1 mouse cellular context compared by ENCODE assay signal in genomic region chr2:118905433-118906117, GRCm38 (mm10).
TF ChIP-seq lines count a peak whose summit lies in the region.

No protein-coding gene starts in this region.

TF ChIP-seq in CH12.LX, 34 proteins besides CTCF, POLR2A, EP300 and RAD21 (continued from another document):
- no peak for TF ChIP-seq USF2 (conservative IDR thresholded peaks at IDR 0.05; ENCODE audit: low read depth, low read length)
- peak; percentile 92 for TF ChIP-seq ZNF384 (IDR thresholded peaks at IDR 0.05; ENCODE audit: low read depth, low read length)
- no peak for TF ChIP-seq POLR2AphosphoS2 (IDR thresholded peaks at IDR 0.05; ENCODE audit: low read depth, low read length)
- no peak; the same call in none of the 2 replicates for TF ChIP-seq JUN (IDR thresholded peaks at IDR 0.05; ENCODE audit: insufficient read depth, low read depth, low read length)
- TF ChIP-seq SMC3 (IDR thresholded peaks at IDR 0.05; ENCODE audit: low read depth, low read length) = no peak; the same call in 1 of the 2 replicates
- peak; percentile 60; the same call in 1 of the 2 replicates for TF ChIP-seq CHD2 (IDR thresholded peaks at IDR 0.05; ENCODE audit: low read length)
- peak; percentile 48; the same call in 1 of the 2 replicates for TF ChIP-seq ZMIZ1 (IDR thresholded peaks at IDR 0.05; ENCODE audit: low read depth, low read length)
- no peak for TF ChIP-seq USF1 (IDR thresholded peaks at IDR 0.05; ENCODE audit: low read depth, low read length)
- peak; percentile 30 for TF ChIP-seq IRF4 (IDR thresholded peaks at IDR 0.05; ENCODE audit: low read depth, low read length)
- TF ChIP-seq BHLHE40 (IDR thresholded peaks at IDR 0.05; ENCODE audit: low read depth, low read length) = peak; percentile 28; the same call in 1 of the 2 replicates
- no peak for TF ChIP-seq ZC3H11A (IDR thresholded peaks at IDR 0.05; ENCODE audit: low read depth, low read length)
- peak; percentile 31; the same call in 1 of the 2 replicates for TF ChIP-seq HCFC1 (IDR thresholded peaks at IDR 0.05; ENCODE audit: low read depth, low read length)
- no peak for TF ChIP-seq KAT2A (IDR thresholded peaks at IDR 0.05; ENCODE audit: insufficient replicate concordance, low read length)
- TF ChIP-seq PAX5 (IDR thresholded peaks at IDR 0.05; ENCODE audit: low read length) = no peak
- TF ChIP-seq ETS1 (conservative IDR thresholded peaks at IDR 0.05; ENCODE audit: low read depth, low read length) = peak; percentile 56
